Mouse (Mus musculus): Measurements from ENCODE around the gene Myadml2.
A peak's percentile ranks its signal among the peaks of the same experiment; 100 is the strongest.
"Not testable (repeated sequence)": the region's sequence is repeated elsewhere in the genome, so short reads cannot be mapped to it uniquely, and the experiment has no call there.

Myadml2 gene

GRCm38 (mm10) chr11:120648001-120648476 is at the start of gene Myadml2:
Gene Myadml2 (minus strand): TSS chr11:120648158.
- DNase-seq (ENCODE audit: low spot score), result no peak

- peak; percentile 61 for DNase-seq (ENCODE audit: low spot score)
Measured at GRCm38 (mm10) chr11:120697741-120698140, 49.8 kb upstream of the Myadml2 start.

- DNase-seq (ENCODE audit: low spot score), result no peak
Measured at GRCm38 (mm10) chr11:120696568-120696967, 48.6 kb upstream of the Myadml2 start.

- no peak for DNase-seq (ENCODE audit: low spot score)
Measured at GRCm38 (mm10) chr11:120695641-120696040, 47.7 kb upstream of the Myadml2 start.

DNA sequence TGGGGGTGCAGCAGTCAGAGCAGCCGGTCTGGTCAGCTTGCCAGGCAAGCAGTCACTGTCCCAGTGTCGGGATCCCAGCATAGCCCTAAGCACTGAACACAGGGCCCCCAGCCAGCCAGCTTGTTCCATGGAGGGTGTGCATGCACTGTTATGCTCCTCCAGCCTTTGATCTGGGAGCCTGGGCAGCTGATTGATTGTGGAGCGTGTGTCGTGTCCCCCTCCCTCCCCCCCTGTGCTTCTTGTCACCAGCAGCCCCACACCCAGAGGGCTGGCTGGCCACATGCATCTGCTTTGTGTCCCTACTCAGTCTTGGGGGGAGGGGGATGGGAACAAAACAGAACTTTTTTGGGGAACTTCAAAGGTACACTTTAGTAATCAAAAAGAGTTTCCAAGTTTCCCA is 47.2 kb upstream of the Myadml2 start:
- DNase-seq (ENCODE audit: low spot score), result no peak

GRCm38 (mm10) chr11:120693461-120693860 is 45.5 kb upstream of the Myadml2 start:
- no peak for DNase-seq (ENCODE audit: low spot score)

DNA sequence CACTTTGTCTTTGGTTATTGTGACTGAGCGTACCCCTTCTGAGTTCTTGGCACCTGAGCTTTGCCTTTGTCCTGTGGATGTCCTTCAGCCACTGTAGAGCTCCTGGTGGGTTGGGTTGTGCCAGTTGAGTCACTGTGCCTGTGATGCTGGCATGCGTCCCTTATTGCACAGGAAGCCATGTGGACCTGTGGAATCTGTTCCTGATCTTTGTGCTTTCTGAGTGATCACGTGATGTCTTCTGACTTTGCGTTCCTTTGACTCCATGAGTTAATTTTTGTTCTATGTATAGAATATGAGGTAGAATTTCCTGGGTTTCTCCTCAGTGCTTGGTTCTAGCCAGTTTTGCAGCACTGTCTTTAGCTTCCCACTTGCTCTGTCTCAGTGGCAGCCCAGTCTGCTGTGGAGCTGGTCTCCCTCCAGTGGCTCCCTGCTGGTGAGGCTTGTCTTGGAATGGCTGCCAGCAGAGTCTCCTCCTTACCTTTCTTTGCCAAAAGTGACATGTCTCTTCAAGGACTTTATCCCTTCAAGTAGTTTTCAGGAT is 44.6 kb upstream of the Myadml2 start:
- DNase-seq (ENCODE audit: low spot score), result no peak

DNA sequence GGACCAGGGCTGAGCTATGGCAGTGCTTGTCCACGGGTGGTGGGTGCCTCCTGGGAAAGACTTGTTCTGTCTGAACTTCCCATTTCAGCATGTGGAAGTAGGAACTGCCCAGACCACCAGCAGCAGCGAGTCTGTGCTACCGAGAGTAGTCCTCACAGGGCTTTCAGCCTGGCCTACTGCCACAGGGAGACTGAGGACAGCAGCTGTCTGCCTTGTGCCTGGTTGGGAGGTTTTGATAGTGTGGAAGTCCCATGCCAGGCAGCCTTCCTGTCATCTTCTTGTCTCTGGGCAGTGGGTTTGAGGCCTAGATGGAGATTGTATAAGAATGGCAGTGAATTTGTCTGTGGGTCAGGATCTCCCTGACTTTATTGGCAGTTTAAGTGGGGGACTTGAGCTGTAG is 41.4 kb upstream of the Myadml2 start:
- DNase-seq (ENCODE audit: low spot score), result no peak

GRCm38 (mm10) chr11:120686650-120687272 is 38.8 kb upstream of the Myadml2 start:
- DNase-seq (ENCODE audit: low spot score), result no peak

DNA sequence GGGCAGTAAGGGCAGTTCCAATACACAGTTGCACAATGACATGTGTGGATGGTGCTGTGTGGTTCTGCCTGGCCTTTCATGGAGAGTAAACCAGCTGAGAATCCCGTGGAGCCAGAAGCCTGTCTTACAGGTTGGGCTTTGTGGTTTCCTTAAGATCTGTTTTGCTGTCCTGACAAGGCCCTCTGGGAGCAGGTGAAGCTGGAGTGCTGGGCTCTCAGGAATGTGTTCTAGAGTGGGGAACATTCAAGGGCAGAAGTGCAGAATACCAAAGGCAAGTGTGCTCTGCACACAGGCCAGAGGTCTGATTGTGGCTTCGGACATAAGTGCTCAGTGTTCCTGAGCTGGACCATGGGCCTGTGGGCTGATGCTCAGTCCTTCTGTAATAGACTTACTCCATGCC is 36.7 kb upstream of the Myadml2 start:
- DNase-seq (ENCODE audit: low spot score), result no peak

DNA sequence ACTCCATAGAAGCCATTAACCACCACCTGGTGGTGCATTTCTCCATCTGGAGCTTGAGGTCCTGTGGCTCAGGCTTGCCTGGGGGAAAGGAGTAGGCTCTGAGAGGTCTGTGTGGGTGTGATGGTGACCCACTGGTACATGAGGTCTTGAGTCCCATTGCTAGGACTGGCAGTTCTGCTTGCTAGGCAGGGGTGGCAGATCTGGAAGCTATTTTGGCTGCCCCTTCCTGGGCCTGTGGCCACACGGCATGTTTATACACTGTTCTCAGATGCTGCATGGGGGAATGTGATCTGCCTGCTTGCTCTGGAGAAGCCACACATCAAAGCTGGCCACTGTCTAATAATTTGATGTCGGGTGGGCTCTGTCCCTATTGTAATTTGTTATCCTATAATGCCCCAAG is 36.1 kb upstream of the Myadml2 start:
- DNase-seq (ENCODE audit: low spot score), result no peak

- no peak for DNase-seq (ENCODE audit: low spot score)
Measured at GRCm38 (mm10) chr11:120683536-120683935, 35.6 kb upstream of the Myadml2 start.

DNA sequence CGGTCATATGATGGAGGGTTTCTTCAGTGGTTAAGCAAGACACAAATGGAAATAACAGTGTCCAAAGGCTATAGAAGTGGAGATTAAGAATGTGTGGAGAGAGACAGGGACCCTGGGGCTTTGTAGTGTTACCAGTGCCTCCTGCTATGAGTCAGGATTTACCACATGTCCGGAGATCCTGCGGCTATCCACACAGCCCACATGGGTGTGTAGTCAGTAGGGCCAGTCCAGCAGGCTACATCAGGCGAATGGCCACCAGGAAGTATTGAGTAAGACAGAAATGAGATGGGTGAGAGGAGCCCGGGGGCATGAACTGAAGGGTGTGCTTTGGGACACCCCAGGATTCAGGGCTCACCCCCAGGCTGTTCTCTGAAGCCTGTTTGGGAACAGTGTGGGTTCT is 34.7 kb upstream of the Myadml2 start:
- no peak for DNase-seq (ENCODE audit: low spot score)

GRCm38 (mm10) chr11:120679909-120680308 is 32.0 kb upstream of the Myadml2 start:
- DNase-seq (ENCODE audit: low spot score), result no peak

- DNase-seq (ENCODE audit: low spot score), result no peak
Measured at GRCm38 (mm10) chr11:120676951-120677350, 29.0 kb upstream of the Myadml2 start.

DNA sequence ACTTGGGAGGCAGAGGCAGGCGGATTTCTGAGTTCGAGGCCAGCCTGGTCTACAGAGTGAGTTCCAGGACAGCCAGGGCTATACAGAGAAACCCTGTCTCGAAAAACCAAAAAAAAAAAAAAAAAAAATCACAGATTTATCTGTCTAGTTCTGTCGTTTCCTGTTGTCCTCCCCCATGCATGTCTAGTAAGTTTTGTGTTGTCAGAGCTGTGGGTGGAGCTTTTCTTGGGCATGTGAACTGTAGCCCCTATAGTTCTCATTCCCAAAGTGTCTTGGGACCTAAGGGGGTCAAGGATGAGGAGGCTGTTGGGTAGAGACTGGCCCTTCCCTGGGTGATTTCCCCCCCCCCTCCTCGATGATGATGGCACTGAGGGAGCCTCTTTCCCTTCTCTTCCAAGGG is 27.9 kb upstream of the Myadml2 start:
- DNase-seq (ENCODE audit: low spot score), result not testable (repeated sequence)

DNA sequence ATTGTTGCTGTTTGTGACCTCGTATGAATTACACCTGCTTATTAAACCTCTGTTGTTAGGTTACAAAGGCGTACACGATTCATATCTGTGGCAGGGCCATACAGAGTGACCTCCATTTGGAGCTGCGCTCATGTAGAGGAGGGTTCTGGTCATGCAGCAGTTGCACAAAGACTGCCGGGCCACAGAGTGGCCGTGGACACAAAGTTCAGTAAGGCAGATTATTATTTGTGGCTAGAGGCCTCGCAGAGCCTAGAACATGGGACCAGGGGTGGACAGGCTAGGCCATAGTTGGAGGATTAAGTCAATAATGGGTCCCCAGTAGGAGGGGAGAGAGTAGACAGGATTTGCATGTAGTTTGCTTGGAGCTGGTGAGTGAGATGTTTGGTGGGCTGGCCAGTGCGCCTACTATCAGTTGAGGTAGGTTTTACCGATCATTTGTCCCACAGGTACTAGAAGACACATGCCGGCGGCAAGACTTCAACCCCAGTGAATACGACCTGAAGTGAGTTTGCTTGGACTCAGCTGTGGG is 25.7 kb upstream of the Myadml2 start:
- no peak for DNase-seq (ENCODE audit: low spot score)

GRCm38 (mm10) chr11:120672687-120673593 is 25.0 kb upstream of the Myadml2 start, which contains the start of gene Aspscr1:
Gene Aspscr1 (plus strand): TSS chr11:120672973.
- peak; percentile 92 for DNase-seq (ENCODE audit: low spot score)

- DNase-seq (ENCODE audit: low spot score), result no peak
Measured at GRCm38 (mm10) chr11:120666617-120667016, 18.7 kb upstream of the Myadml2 start.

DNA sequence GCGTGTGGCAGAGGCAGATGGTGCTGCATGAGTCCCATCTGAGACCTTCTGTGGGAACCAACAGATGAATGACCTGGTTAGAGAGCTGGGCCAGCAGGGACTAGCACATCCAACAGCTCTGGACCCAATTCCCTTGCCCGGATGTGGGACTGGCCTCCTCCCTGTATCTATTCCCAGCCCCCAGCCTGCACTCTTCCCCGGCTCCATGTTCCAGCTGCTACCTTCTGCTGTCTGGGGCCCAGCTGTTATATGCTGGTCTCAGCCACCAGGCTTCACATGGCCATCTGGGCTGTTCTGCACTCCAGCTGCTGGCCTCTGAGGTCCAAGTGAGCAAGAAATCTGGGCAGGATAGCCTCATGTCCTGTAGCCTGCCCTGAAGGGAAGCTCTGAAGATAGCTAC is 17.4 kb upstream of the Myadml2 start:
- no peak for DNase-seq (ENCODE audit: low spot score)

GRCm38 (mm10) chr11:120663714-120664113 is 15.8 kb upstream of the Myadml2 start:
- no peak for DNase-seq (ENCODE audit: low spot score)

GRCm38 (mm10) chr11:120662759-120663158 is 14.8 kb upstream of the Myadml2 start:
- no peak for DNase-seq (ENCODE audit: low spot score)

- DNase-seq (ENCODE audit: low spot score), result no peak
Measured at GRCm38 (mm10) chr11:120661076-120661460, 13.1 kb upstream of the Myadml2 start, which contains the start of gene Notum. Gene Notum (minus strand): TSS chr11:120661175.
